Mouse (Mus musculus): ENCODE measurements around the gene Prdx1. TPM values are rescaled to one million over a fixed set of nuclear protein-coding genes. Genes with fewer than 3 reads are reported as not detected.

Prdx1 gene
- polyA plus RNA-seq, 1 experiment from 2014 or later = 427 TPM

- Histone ChIP-seq H3K4me3 (ENCODE audit: low read depth, low read length) (no peak overlapping the region; the same call in 1 of the 2 replicates), H3K4me1 (ENCODE audit: control insufficient read depth, insufficient read depth, low read length) (peaks cover 11% of the 10 kb centered on the region), H3K9ac (ENCODE audit: low read depth, low read length) (no peak overlapping the region), H3K9me3 (replicated peaks; ENCODE audit: control insufficient read depth, low read length, poor library complexity, severe bottlenecking) (no peaks in the 10 kb centered on the region), H3K27ac (ENCODE audit: low read length) (no peak overlapping the region), H3K36me3 (ENCODE audit: control insufficient read depth, insufficient read depth, low read length) (no peaks in the 10 kb centered on the region), H3K27me3 (ENCODE audit: control insufficient read depth, insufficient read depth, low read depth, low read length) (no peaks in the 10 kb centered on the region), H3K4me2 (ENCODE audit: low read length) (peak overlapping the region; percentile 64)
- 12% methylated on average over 1 of the region's 1 CpGs for WGBS
- ATAC-seq = no peak
Observed at GRCm38 (mm10) chr4:116687041-116687440, 1.7 kb downstream of the Prdx1 start.

GRCm38 (mm10) chr4:116689309-116689876 lies 4.0 kb downstream of the Prdx1 start:
- no peak overlapping the region for H3K27ac ChIP-seq (ENCODE audit: low read length)
- ATAC-seq = no peak
- H3K4me2 ChIP-seq (ENCODE audit: low read length) = no peak overlapping the region
- WGBS = 91% methylated on average over 4 of the region's 4 CpGs
- H3K4me3 ChIP-seq (ENCODE audit: low read depth, low read length) = no peak overlapping the region
- 0 out of 2 replicates have a peak, but pooled peaks cover 8% of the 10 kb centered on the region for H3K36me3 ChIP-seq (ENCODE audit: control insufficient read depth, insufficient read depth, low read length)
- H3K4me1 ChIP-seq (ENCODE audit: control insufficient read depth, insufficient read depth, low read length) = peaks cover 11% of the 10 kb centered on the region
- H3K9ac ChIP-seq (ENCODE audit: low read depth, low read length) = no peak overlapping the region
- H3K27me3 ChIP-seq (ENCODE audit: control insufficient read depth, insufficient read depth, low read depth, low read length) = no peaks in the 10 kb centered on the region
- no peaks in the 10 kb centered on the region for H3K9me3 ChIP-seq (replicated peaks; ENCODE audit: control insufficient read depth, low read length, poor library complexity, severe bottlenecking)

DNA sequence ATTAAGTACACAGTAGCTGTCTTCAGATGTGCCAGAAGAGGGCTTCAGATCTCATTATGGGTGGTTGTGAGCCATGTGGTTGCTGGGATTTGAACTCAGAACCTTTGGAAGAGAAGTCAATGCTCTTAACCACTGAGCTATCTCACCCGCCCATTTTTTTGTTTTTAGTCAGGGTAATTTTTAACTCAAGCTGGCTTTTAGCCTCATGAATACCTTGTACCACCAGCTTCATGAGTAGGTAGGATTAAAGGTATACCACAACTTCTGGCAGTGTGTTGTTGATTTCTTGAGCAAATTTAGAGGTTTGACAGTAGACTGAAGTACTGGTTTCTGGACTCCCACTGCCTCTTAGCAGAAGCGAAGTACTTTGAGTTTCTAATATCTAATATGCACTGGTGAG lies 6.8 kb downstream of the Prdx1 start:
- no peak for ATAC-seq
- WGBS = 89% methylated on average over 2 of the region's 2 CpGs
- Histone ChIP-seq H3K9ac (ENCODE audit: low read depth, low read length) (no peak overlapping the region), H3K4me3 (ENCODE audit: low read depth, low read length) (no peak overlapping the region), H3K4me2 (ENCODE audit: low read length) (no peak overlapping the region), H3K36me3 (ENCODE audit: control insufficient read depth, insufficient read depth, low read length) (peaks cover 12% of the 10 kb centered on the region; the same call in 1 of the 2 replicates), H3K27me3 (ENCODE audit: control insufficient read depth, insufficient read depth, low read depth, low read length) (no peaks in the 10 kb centered on the region), H3K4me1 (ENCODE audit: control insufficient read depth, insufficient read depth, low read length) (peaks cover under 1% of the 10 kb centered on the region; the same call in 1 of the 2 replicates), H3K27ac (ENCODE audit: low read length) (no peak overlapping the region), H3K9me3 (replicated peaks; ENCODE audit: control insufficient read depth, low read length, poor library complexity, severe bottlenecking) (no peaks in the 10 kb centered on the region)

GRCm38 (mm10) chr4:116693785-116694184 lies 8.4 kb downstream of the Prdx1 start:
- no peak for ATAC-seq
- no peaks in the 10 kb centered on the region for H3K4me1 ChIP-seq (ENCODE audit: control insufficient read depth, insufficient read depth, low read length)

GRCm38 (mm10) chr4:116698693-116699342 lies 13.5 kb downstream of the Prdx1 start:
- WGBS = 76% methylated on average over 2 of the region's 2 CpGs
- H3K9ac ChIP-seq (ENCODE audit: low read depth, low read length) = no peak overlapping the region

More at GRCm38 (mm10) chr4:116693785-116694184, 8.4 kb downstream of the Prdx1 start:
- Histone ChIP-seq H3K36me3 (ENCODE audit: control insufficient read depth, insufficient read depth, low read length) (peaks cover 17% of the 10 kb centered on the region; the same call in 1 of the 2 replicates), H3K4me2 (ENCODE audit: low read length) (no peak overlapping the region), H3K9ac (ENCODE audit: low read depth, low read length) (no peak overlapping the region), H3K27me3 (ENCODE audit: control insufficient read depth, insufficient read depth, low read depth, low read length) (no peaks in the 10 kb centered on the region), H3K4me3 (ENCODE audit: low read depth, low read length) (no peak overlapping the region), H3K9me3 (replicated peaks; ENCODE audit: control insufficient read depth, low read length, poor library complexity, severe bottlenecking) (no peaks in the 10 kb centered on the region), H3K27ac (ENCODE audit: low read length) (no peak overlapping the region)
- 83% methylated on average over 2 of the region's 2 CpGs for WGBS

GRCm38 (mm10) chr4:116700964-116701363 lies 15.6 kb downstream of the Prdx1 start:
- no peak overlapping the region for H3K27ac ChIP-seq (ENCODE audit: low read length)
- no peaks in the 10 kb centered on the region for H3K4me1 ChIP-seq (ENCODE audit: control insufficient read depth, insufficient read depth, low read length)

More at GRCm38 (mm10) chr4:116698693-116699342, 13.5 kb downstream of the Prdx1 start:
- H3K4me1 ChIP-seq (ENCODE audit: control insufficient read depth, insufficient read depth, low read length) = no peaks in the 10 kb centered on the region
- H3K27me3 ChIP-seq (ENCODE audit: control insufficient read depth, insufficient read depth, low read depth, low read length) = no peaks in the 10 kb centered on the region
- no peak overlapping the region for H3K4me3 ChIP-seq (ENCODE audit: low read depth, low read length)
- H3K36me3 ChIP-seq (ENCODE audit: control insufficient read depth, insufficient read depth, low read length) = peaks cover 10% of the 10 kb centered on the region; the same call in 1 of the 2 replicates
- H3K9me3 ChIP-seq (replicated peaks; ENCODE audit: control insufficient read depth, low read length, poor library complexity, severe bottlenecking) = no peaks in the 10 kb centered on the region
- no peak for ATAC-seq
- H3K27ac ChIP-seq (ENCODE audit: low read length) = no peak overlapping the region
- H3K4me2 ChIP-seq (ENCODE audit: low read length) = no peak overlapping the region

GRCm38 (mm10) chr4:116703804-116704203 lies 18.5 kb downstream of the Prdx1 start:
- no peak for ATAC-seq
- WGBS = 38% methylated on average over 6 of the region's 6 CpGs
- H3K9me3 ChIP-seq (replicated peaks; ENCODE audit: control insufficient read depth, low read length, poor library complexity, severe bottlenecking) = no peaks in the 10 kb centered on the region
- no peaks in the 10 kb centered on the region for H3K36me3 ChIP-seq (ENCODE audit: control insufficient read depth, insufficient read depth, low read length)
- H3K4me2 ChIP-seq (ENCODE audit: low read length) = no peak overlapping the region
- no peak overlapping the region for H3K27ac ChIP-seq (ENCODE audit: low read length)
- no peak overlapping the region for H3K4me3 ChIP-seq (ENCODE audit: low read depth, low read length)
- H3K27me3 ChIP-seq (ENCODE audit: control insufficient read depth, insufficient read depth, low read depth, low read length) = no peaks in the 10 kb centered on the region
- H3K4me1 ChIP-seq (ENCODE audit: control insufficient read depth, insufficient read depth, low read length) = peaks cover 1% of the 10 kb centered on the region
- H3K9ac ChIP-seq (ENCODE audit: low read depth, low read length) = no peak overlapping the region

More at GRCm38 (mm10) chr4:116700964-116701363, 15.6 kb downstream of the Prdx1 start:
- no peak for ATAC-seq
- 97% methylated on average over 1 of the region's 1 CpGs for WGBS
- H3K9me3 ChIP-seq (replicated peaks; ENCODE audit: control insufficient read depth, low read length, poor library complexity, severe bottlenecking) = no peaks in the 10 kb centered on the region
- H3K4me2 ChIP-seq (ENCODE audit: low read length) = no peak overlapping the region
- H3K9ac ChIP-seq (ENCODE audit: low read depth, low read length) = no peak overlapping the region
- no peak overlapping the region for H3K4me3 ChIP-seq (ENCODE audit: low read depth, low read length)
- 0 out of 2 replicates have a peak, but pooled peaks cover 4% of the 10 kb centered on the region for H3K36me3 ChIP-seq (ENCODE audit: control insufficient read depth, insufficient read depth, low read length)
- no peaks in the 10 kb centered on the region for H3K27me3 ChIP-seq (ENCODE audit: control insufficient read depth, insufficient read depth, low read depth, low read length)

DNA sequence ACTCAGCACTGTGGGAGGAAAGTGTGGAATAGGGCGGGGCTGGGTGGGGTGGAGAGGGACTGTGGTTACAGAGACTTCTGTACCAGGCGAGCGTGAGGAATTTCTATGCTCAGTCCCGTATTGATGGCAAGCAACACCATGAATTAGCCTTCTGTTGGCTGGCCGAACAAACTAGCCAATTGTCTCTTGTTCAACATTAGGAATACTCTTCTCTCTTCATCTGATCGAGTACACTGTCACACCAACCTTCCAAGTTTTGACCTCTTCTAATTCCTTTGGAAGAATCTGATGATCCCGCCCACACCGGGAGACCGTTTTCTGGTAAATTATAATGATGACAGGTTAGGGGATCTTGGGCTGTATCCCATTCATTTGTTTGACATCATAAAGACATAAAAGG lies 22.3 kb downstream of the Prdx1 start:
- WGBS = 20% methylated on average over 9 of the region's 9 CpGs
- Histone ChIP-seq H3K27me3 (ENCODE audit: control insufficient read depth, insufficient read depth, low read depth, low read length) (no peaks in the 10 kb centered on the region), H3K36me3 (ENCODE audit: control insufficient read depth, insufficient read depth, low read length) (no peaks in the 10 kb centered on the region), H3K27ac (ENCODE audit: low read length) (peak overlapping the region; percentile 75; the same call in 1 of the 2 replicates), H3K4me2 (ENCODE audit: low read length) (peak overlapping the region; percentile 62), H3K9me3 (replicated peaks; ENCODE audit: control insufficient read depth, low read length, poor library complexity, severe bottlenecking) (no peaks in the 10 kb centered on the region), H3K4me3 (ENCODE audit: low read depth, low read length) (peak overlapping the region; percentile 55), H3K4me1 (ENCODE audit: control insufficient read depth, insufficient read depth, low read length) (peaks cover 6% of the 10 kb centered on the region), H3K9ac (ENCODE audit: low read depth, low read length) (peak overlapping the region; percentile 70)
- peak; percentile 9; the same call in 1 of the 2 replicates for ATAC-seq

- 0% methylated on average over 29 of the region's 29 CpGs for WGBS
- peak; percentile 99 for ATAC-seq
- H3K27ac ChIP-seq (ENCODE audit: low read length) = peak within 1 kb of the TSS; percentile 75; the same call in 1 of the 2 replicates
Observed at GRCm38 (mm10) chr4:116708201-116708764, 22.9 kb downstream of the Prdx1 start, which contains the start of the genes Mmachc and Ccdc163. Gene Mmachc (minus strand): TSS chr4:116708406. Gene Ccdc163 (plus strand): TSS chr4:116708509.

More at GRCm38 (mm10) chr4:116708201-116708764, 22.9 kb downstream of the Prdx1 start, which contains the start of the genes Mmachc and Ccdc163:
- Histone ChIP-seq H3K9ac (ENCODE audit: low read depth, low read length) (peak within 1 kb of the TSS; percentile 70), H3K4me1 (ENCODE audit: control insufficient read depth, insufficient read depth, low read length) (peaks cover 6% of the 10 kb centered on the region), H3K4me3 (ENCODE audit: low read depth, low read length) (peak within 1 kb of the TSS; percentile 55), H3K9me3 (replicated peaks; ENCODE audit: control insufficient read depth, low read length, poor library complexity, severe bottlenecking) (no peaks in the 10 kb centered on the region), H3K27me3 (ENCODE audit: control insufficient read depth, insufficient read depth, low read depth, low read length) (no peaks in the 10 kb centered on the region), H3K36me3 (ENCODE audit: control insufficient read depth, insufficient read depth, low read length) (no peaks in the 10 kb centered on the region), H3K4me2 (ENCODE audit: low read length) (peak within 1 kb of the TSS; percentile 91)
